Mouse (Mus musculus): ENCODE measurements around the gene Fbxl16. TPM values are rescaled to one million over a fixed set of nuclear protein-coding genes. Genes with fewer than 3 reads are reported as not detected.

The Fbxl16 gene
- total RNA-seq, 2 experiments from 2014 or later, result 664 to 720 TPM

DNA sequence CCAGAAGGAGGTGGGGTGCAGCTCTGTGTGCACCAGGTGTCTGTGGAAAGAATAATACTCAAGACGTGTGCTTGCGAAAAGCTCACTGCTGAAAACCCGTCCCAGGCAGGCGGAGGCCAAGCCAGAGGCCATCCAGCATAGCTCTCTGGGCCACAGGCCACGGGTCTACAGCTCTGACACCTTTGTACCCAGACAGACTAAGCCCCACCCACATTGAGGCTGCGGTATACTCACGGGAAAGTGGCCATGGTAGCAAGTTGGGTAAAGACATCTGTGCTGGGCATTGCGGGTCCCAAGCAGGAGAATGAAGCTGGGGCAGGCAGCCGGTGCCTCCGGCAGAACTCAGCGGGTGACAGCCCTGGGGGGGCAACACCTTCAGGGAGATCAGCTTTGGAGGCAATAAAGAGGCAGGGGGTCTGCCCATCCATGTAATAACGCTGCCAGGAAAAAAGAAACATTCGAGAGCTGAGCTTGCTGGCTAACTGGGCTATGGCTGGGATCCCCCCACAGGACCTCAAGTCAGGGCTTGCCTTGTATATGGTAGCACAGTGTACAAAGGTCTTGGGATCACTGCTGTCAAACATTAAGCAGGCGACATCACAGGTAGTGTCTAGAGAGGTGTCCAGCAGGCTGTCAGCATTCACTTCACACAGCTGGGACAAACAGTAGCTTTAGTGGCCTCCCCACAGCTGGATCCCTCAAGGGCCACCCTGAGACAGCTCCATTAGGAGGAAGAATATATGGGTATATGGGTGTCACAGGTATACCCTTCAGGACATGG is 30.8 kb downstream of the Fbxl16 start:
- DNase-seq (ENCODE audit: low spot score in 2 of 2), result no peak

DNA sequence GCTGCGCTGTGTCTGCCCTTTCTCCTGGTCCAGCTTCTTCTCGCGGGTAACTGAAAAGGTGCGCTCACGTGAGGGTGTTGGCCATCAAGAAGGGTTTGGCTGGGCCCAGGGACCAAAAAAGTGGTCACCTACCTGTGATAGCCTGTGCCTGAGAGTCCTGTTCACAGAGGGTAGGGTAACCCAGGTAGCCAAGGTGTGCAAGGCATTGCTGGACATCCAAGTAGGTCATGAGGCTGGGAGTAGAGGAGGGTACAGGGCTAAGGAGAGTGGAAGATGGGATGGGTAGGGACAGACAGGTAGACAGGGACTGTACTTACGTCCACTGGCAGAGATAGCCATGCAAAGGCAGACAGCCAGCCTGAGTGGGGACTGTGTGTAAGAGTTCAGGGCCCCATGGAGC is 31.6 kb downstream of the Fbxl16 start:
- no peak for DNase-seq (ENCODE audit: low spot score in 2 of 2)

DNA sequence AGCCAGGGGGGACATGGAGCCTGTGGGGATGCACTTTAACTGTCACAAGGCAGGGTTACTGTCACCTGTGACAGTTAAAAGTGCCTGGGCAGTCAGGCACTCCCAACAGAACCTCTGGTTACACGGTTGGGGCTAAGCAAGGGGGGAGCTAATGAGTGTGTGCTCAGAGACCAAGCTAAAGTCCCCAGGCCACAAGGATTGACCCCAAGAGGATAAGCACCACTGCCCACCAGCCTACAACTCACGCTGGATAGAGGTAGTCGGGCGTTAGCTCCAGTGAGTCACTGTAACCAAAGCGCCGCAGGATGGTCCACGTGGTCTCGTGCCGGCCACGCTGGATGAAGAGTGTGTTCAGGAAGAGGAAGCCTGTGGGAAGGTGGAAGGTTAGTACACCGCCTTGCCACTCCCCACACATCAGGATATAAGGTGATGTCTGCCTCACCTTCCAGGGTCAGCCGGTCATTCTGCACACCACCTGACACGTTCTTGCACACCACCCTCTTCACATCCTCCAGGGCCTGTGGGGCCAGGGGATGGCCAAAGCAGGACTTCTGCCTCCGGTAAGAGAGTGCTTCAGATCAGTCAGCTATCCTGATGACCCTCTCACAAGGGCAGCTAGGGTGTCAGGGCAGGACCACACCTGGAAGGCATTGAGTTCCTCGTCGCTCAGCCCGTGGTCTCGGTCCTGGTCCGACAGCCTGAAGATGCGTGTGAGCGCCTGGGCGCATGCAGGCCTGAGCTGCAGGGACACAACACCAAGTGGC is 32.4 kb downstream of the Fbxl16 start, which contains the start of gene Gm20683:
Gene Gm20683, minus strand, starts transcription at position 647 of the 764 bp plus-strand sequence.
- DNase-seq (ENCODE audit: low spot score in 2 of 2), result no peak

- DNase-seq (ENCODE audit: low spot score in 2 of 2), result no peak
Observed at GRCm38 (mm10) chr17:25842509-25842908, 33.6 kb downstream of the Fbxl16 start.

GRCm38 (mm10) chr17:25843122-25843521 is 34.2 kb downstream of the Fbxl16 start:
- no peak for DNase-seq (ENCODE audit: low spot score in 2 of 2)

DNA sequence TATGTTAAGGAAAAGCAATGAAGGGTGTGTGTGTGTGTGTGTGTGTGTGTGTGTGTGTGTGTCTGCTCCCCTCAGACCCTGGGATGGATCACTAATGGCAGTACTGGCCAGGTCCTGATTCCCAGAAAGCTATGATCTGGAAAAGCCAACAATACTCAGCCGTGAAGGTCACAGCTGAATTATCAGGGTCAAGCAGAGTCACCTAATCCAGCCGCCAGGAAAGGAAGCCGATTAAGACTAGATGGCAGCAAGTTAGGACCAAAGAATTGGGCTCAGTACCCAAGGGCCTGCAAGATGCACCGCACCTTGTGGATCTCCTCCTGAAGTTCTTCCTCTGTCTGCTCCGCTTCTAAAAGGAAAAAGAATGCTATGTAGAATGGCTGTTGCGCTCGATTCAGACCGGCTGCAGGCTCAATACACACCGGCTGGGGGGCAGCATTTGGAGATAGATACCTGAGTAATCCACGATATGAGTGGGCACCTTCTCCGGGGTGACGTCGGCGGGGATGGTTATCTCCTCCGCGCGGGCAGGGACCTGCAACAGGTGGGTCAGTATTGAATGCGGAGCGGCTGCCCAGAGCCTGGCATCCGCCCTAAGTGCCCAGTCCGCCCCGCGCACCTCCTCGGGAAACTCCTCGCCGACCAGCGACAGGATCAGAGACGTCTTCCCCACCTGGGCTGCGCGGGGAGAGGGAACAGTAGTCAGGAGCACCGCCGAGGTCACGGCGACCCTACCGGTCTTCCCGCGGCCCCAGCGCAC is 34.9 kb downstream of the Fbxl16 start:
- DNase-seq (ENCODE audit: low spot score in 2 of 2), result no peak

DNA sequence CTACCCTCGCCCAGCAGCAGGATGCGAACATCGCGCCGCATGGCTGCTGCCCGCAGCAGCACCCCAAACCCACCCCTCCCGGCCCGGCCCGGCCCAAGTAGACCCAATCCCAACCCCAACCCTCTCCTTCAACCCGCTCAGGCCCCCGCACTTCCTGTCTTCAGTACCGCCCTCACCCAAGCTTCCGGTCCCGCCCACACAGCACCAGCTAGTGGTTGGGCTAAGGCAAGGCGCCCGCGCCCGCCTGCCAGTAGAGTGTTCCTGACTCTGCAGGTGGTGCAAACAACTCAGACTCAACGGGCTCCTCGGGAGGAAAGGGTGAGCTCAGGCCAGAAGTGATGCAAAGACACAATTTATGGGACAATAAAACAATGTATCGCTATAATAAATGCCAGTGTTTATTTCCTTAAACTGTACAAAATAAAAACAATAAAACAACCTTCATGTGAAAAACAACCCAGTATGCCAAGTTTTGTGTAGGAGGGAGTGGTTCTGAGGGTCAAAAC is 35.6 kb downstream of the Fbxl16 start, which contains the start of gene Rhot2:
Gene Rhot2, minus strand, starts transcription at position 456 of the 506 bp plus-strand sequence.
- peak; percentile 94 to 96 for DNase-seq (ENCODE audit: low spot score in 2 of 2)

- DNase-seq (ENCODE audit: low spot score in 2 of 2), result no peak
Observed at GRCm38 (mm10) chr17:25860229-25860628, 51.3 kb downstream of the Fbxl16 start.

GRCm38 (mm10) chr17:25860832-25861703 is 52.2 kb downstream of the Fbxl16 start, which contains the start of gene Wdr90:
Gene Wdr90 (minus strand): TSS chr17:25861501.
- DNase-seq (ENCODE audit: low spot score in 2 of 2), result peak; percentile 93 to 96

DNA sequence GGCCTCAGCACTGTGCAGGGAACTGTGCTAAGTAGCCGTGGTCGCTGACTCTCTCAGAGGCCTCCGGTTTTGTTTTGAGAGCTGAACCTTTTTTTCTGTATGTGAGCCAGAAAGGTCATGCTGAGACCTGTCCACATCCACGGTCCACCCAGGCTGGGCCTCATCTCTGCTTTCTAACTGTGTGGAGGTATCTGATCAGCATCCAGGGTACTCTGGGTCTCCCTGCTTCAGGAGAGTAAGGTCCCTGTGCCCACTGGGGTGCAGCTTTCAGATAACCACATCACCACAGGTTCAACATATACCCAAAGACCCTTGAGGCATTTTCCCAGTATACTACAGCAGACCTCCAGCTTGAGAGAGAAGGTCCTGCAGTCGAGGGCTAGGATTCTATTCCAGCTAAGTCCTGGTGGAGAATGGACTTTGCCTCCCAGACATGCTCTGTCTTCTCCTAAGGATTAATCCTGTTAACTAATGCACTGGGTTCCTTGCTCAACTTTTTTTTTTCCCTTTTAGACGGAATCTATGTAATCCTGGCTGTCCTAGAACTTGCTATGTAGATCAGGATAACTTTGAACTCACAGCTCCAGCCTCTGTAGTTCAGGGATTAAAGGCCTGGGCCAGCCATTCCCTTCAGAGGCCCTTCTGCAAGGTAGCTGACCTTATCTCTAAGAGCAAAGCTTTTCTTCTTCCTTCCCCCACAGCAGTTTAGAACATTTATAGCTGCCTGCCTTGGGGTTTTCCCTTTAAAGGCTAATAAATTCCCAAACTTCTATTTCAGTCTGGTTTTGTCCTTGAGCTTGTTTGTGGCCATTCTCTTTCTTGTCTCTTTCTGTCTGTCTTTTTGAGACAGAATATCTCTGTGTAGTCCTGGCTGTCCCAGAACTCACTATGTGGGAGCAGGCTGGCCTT is 53.1 kb downstream of the Fbxl16 start:
- DNase-seq (ENCODE audit: low spot score in 2 of 2), result no peak

GRCm38 (mm10) chr17:25863681-25864080 is 54.8 kb downstream of the Fbxl16 start:
- DNase-seq (ENCODE audit: low spot score in 2 of 2), result no peak

- DNase-seq (ENCODE audit: low spot score in 2 of 2), result no peak
Observed at GRCm38 (mm10) chr17:25864311-25864710, 55.4 kb downstream of the Fbxl16 start.

DNA sequence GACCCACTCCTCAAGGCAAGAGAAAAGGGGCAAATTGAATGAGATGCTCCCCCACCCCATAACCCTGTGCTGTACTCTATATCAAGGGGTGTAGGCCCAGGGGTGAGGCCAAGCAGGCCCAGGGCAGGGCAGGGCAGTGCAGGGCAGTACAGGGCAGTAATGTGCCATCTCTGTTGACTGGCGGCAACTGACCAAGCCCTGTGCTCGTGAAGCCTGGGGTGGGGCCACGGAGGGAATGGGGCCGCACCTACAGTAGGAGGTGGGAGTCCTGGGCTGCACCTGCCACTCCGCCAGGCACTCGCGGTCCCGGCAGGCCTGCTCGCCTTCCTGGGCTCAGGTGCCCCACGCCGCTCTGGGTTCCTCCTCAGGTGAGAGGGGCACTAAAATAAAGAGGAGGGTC is 56.4 kb downstream of the Fbxl16 start:
- no peak for DNase-seq (ENCODE audit: low spot score in 2 of 2)

DNA sequence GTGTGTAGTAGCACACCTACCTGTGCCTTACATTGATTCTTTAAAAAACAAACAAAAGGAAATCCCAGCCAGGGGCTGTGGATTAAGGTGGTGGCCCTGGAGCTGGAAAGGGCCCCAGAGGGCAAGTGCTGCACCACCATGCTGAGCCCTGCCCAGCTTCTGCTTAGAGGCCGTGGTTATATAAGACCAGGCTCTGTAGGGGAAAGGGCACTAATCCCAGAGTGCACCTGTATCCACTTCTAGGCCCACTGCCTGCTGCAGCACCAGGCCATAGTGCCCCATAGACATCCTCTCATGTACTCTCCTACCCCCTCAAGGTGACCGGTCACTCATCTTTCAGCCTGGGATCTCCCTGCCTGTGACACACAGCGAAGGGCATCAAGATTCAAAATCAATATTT is 57.3 kb downstream of the Fbxl16 start:
- no peak for DNase-seq (ENCODE audit: low spot score in 2 of 2)

GRCm38 (mm10) chr17:25867509-25867835 is 58.6 kb downstream of the Fbxl16 start:
- no peak for DNase-seq (ENCODE audit: low spot score in 2 of 2)

DNA sequence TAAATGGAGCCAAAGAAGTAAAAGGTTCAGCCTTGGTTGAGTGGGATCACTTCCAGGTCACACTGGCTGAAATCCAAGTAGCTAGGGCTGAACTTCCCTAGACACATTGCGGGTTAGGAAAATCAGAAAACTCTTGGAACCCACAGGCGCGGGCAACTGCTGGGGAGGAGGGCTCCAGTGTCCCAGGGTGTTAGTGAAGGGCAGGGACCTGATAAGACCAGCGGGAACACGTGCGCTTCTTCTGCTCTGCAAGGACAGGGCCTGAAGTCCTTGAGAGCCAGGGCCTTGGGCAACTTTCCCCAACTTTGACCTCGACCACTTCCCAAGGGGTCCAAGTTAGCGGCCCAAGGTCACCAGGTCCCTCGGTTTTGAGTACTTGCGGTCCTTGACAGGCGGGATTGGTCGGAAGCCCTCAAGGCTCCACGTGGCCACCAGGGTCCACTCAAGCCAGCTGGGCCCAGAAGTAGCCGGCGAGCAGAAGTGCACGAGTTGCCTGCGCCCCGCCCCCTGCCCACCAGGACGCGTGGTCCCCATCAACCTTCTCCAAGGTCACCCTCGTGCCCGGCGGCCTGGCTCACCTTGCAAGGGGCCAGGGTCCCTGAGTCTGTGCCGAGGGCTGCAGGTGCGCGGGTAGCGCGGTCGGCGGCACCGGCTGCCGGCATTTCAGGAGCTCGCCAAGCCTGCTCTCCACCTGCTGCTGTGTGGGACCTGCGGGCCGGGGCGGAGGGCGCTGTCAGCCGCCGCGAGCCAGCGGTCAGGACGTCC is 59.1 kb downstream of the Fbxl16 start:
- no peak for DNase-seq (ENCODE audit: low spot score in 2 of 2)

GRCm38 (mm10) chr17:25868601-25869191 is 59.8 kb downstream of the Fbxl16 start, which contains the start of gene Mcrip2:
Gene Mcrip2 (minus strand): TSS chr17:25868764.
- peak; percentile 79 to 86 for DNase-seq (ENCODE audit: low spot score in 2 of 2)

DNA sequence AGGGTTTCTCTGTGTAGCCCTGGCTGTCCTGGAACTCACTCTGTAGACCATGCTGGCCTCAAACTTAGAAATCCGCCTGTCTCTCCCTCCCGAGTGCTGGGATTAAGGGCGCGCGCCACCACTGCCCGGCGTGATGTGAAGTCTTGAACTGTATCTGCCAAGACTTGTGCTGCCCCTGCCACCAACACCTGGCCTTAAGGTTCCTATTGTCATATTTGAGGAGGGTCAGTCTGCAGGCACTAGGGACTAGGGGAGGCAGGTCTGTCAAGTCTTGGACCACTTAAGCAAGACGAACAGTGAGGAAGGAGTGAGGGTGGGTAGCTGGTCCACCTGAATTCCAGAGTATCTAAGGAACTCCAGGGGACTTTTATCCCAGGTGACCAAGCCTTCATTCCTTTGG is 60.6 kb downstream of the Fbxl16 start:
- DNase-seq (ENCODE audit: low spot score in 2 of 2), result no peak
